Mouse (Mus musculus) hindbrain, embryonic 11.5 days (tissue): ENCODE data around the gene Trp53i11. TPM values are rescaled to one million over a fixed set of nuclear protein-coding genes. Genes with fewer than 3 reads are reported as not detected.

Source experiments
- ATAC-seq: fragments of 200-750 bp; cut with Nextera tagmentation; 2 replicates; pipeline ENCODE4 v1.8.0; 2017; ENCODE audit warnings: mild to moderate bottlenecking, moderate TSS enrichment, moderate library complexity; ENCODE audit not compliant: low FRiP score
- DNase-seq: peaks from one replicate; pipeline ENCODE4 v3.0.0-alpha.2; 2015; ENCODE audit warnings: low spot score
- H3K27ac ChIP-seq: fragments of 300-500 bp; sonication (generic); 2 replicates; pipeline ENCODE4 v1.5.1; 2014; ENCODE audit warnings: mild to moderate bottlenecking, low read depth, low read length
- H3K27me3 ChIP-seq: fragments of 300-500 bp; sonication (generic); 2 replicates; pipeline ENCODE4 v1.6.1; 2014; ENCODE audit warnings: mild to moderate bottlenecking, low read length, moderate library complexity, mixed read lengths; ENCODE audit not compliant: control insufficient read depth, insufficient read depth
- H3K36me3 ChIP-seq: fragments of 300-500 bp; sonication (generic); 2 replicates; pipeline ENCODE4 v1.6.1; 2014; ENCODE audit warnings: mild to moderate bottlenecking, low read length, moderate library complexity, mixed read lengths; ENCODE audit not compliant: control insufficient read depth, insufficient read depth
- H3K4me1 ChIP-seq: fragments of 300-500 bp; sonication (generic); replicated peaks from 2 replicates; pipeline ENCODE4 v1.6.1; 2014; ENCODE audit warnings: low read length, mixed read lengths; ENCODE audit not compliant: control insufficient read depth, insufficient read depth
- H3K4me2 ChIP-seq: fragments of 300-500 bp; sonication (generic); replicated peaks from 2 replicates; pipeline ENCODE4 v1.6.1; 2014; ENCODE audit warnings: mild to moderate bottlenecking, low read depth, low read length
- H3K4me3 ChIP-seq: fragments of 300-500 bp; sonication (generic); 2 replicates; pipeline ENCODE4 v1.5.1; 2014; ENCODE audit warnings: low read depth, low read length
- H3K9ac ChIP-seq: fragments of 300-500 bp; sonication (generic); 2 replicates; pipeline ENCODE4 v1.6.1; 2014; ENCODE audit warnings: low read depth, low read length
- H3K9me3 ChIP-seq: fragments of 300-500 bp; sonication (generic); 2 replicates; pipeline ENCODE4 v1.6.1; 2016; ENCODE audit warnings: low read length; ENCODE audit not compliant: control insufficient read depth
- WGBS: fragments of 180-500 bp; shearing (Covaris S2); extraction: QIAGEN DNeasy Blood & Tissue Kit; methylation state at CpG from one replicate; pipeline ENCODE4 v1.1.7; 2014; 5-methylcytosine and 5-hydroxymethylcytosine counted together
- polyA plus RNA-seq: library from polyadenylated mRNA; unstranded; fragments of >200 nt; fragmentation: Nextera tagmentation; extraction: Ambion mirVana; gene quantifications from 2 replicates; pipeline ENCODE4 v1.2.1, GENCODE M21; 2014

Gene Trp53i11
- polyA plus RNA-seq, 1 experiment from 2014 or later, result 204 TPM

GRCm38 (mm10) chr2:93166295-93166694, 21.1 kb upstream of the Trp53i11 start:
- Histone ChIP-seq H3K9me3 (no peaks in the 10 kb centered on the region), H3K9ac (no peak overlapping the region), H3K36me3 (no peaks in the 10 kb centered on the region), H3K4me3 (no peak overlapping the region), H3K4me1 (peaks cover 2% of the 10 kb centered on the region; the same call in 1 of the 2 replicates), H3K27ac (no peak overlapping the region), H3K4me2 (no peak overlapping the region), H3K27me3 (no peaks in the 10 kb centered on the region)
- 75% methylated on average over 6 of the region's 6 CpGs for WGBS
- ATAC-seq (no peak), DNase-seq (no peak)

GRCm38 (mm10) chr2:93166734-93167406, 20.5 kb upstream of the Trp53i11 start:
- peaks cover 2% of the 10 kb centered on the region; the same call in 1 of the 2 replicates for H3K4me1 ChIP-seq
- H3K9me3 ChIP-seq, result no peaks in the 10 kb centered on the region
- H3K27ac ChIP-seq, result no peak overlapping the region
- H3K36me3 ChIP-seq, result no peaks in the 10 kb centered on the region
- no peaks in the 10 kb centered on the region for H3K27me3 ChIP-seq
- DNase-seq (no peak), ATAC-seq (no peak)
- no peak overlapping the region for H3K4me2 ChIP-seq
- no peak overlapping the region for H3K4me3 ChIP-seq
- 87% methylated on average over 14 of the region's 14 CpGs for WGBS
- no peak overlapping the region for H3K9ac ChIP-seq

- Histone ChIP-seq H3K4me3 (no peak overlapping the region), H3K4me2 (no peak overlapping the region), H3K4me1 (peaks cover 17% of the 10 kb centered on the region), H3K36me3 (no peaks in the 10 kb centered on the region), H3K27me3 (no peaks in the 10 kb centered on the region), H3K27ac (no peak overlapping the region), H3K9ac (no peak overlapping the region), H3K9me3 (no peaks in the 10 kb centered on the region)
- WGBS, result 75% methylated on average over 19 of the region's 19 CpGs
- no peak for ATAC-seq
- DNase-seq, result no peak
Measured at GRCm38 (mm10) chr2:93170156-93170844, 17.0 kb upstream of the Trp53i11 start.

GRCm38 (mm10) chr2:93170845-93171200, 16.5 kb upstream of the Trp53i11 start:
- Histone ChIP-seq H3K4me2 (no peak overlapping the region), H3K27me3 (no peaks in the 10 kb centered on the region), H3K9ac (no peak overlapping the region), H3K4me1 (peaks cover 21% of the 10 kb centered on the region), H3K9me3 (no peaks in the 10 kb centered on the region), H3K27ac (no peak overlapping the region; the same call in 1 of the 2 replicates), H3K36me3 (no peaks in the 10 kb centered on the region), H3K4me3 (no peak overlapping the region)
- DNase-seq (no peak), ATAC-seq (no peak)
- WGBS, result 83% methylated on average over 5 of the region's 5 CpGs

GRCm38 (mm10) chr2:93171929-93172328, 15.4 kb upstream of the Trp53i11 start:
- Histone ChIP-seq H3K4me3 (no peak overlapping the region), H3K27me3 (no peaks in the 10 kb centered on the region), H3K9me3 (no peaks in the 10 kb centered on the region), H3K27ac (no peak overlapping the region), H3K36me3 (no peaks in the 10 kb centered on the region), H3K4me1 (peaks cover 28% of the 10 kb centered on the region), H3K9ac (no peak overlapping the region), H3K4me2 (no peak overlapping the region)
- 83% methylated on average over 6 of the region's 6 CpGs for WGBS
- DNase-seq, result no peak
- no peak for ATAC-seq

GRCm38 (mm10) chr2:93172460-93172859, 14.9 kb upstream of the Trp53i11 start:
- H3K9ac ChIP-seq, result no peak overlapping the region

GRCm38 (mm10) chr2:93174159-93174558, 13.2 kb upstream of the Trp53i11 start:
- H3K9me3 ChIP-seq, result no peaks in the 10 kb centered on the region
- DNase-seq (peak; percentile 59), ATAC-seq (peak; percentile 41)
- 9% methylated on average over 5 of the region's 5 CpGs for WGBS
- peaks cover 38% of the 10 kb centered on the region for H3K4me1 ChIP-seq
- H3K27ac ChIP-seq, result peak overlapping the region; percentile 95
- no peak overlapping the region for H3K4me2 ChIP-seq
- H3K4me3 ChIP-seq, result no peak overlapping the region
- no peaks in the 10 kb centered on the region; the same call in 1 of the 2 replicates for H3K27me3 ChIP-seq
- no peaks in the 10 kb centered on the region for H3K36me3 ChIP-seq
- H3K9ac ChIP-seq, result no peak overlapping the region

More at GRCm38 (mm10) chr2:93172460-93172859, 14.9 kb upstream of the Trp53i11 start:
- 48% methylated on average over 5 of the region's 5 CpGs for WGBS
- H3K36me3 ChIP-seq, result no peaks in the 10 kb centered on the region
- no peak for ATAC-seq
- H3K27me3 ChIP-seq, result no peaks in the 10 kb centered on the region
- H3K4me3 ChIP-seq, result no peak overlapping the region
- H3K9me3 ChIP-seq, result no peaks in the 10 kb centered on the region
- peaks cover 32% of the 10 kb centered on the region for H3K4me1 ChIP-seq
- no peak overlapping the region for H3K27ac ChIP-seq
- H3K4me2 ChIP-seq, result no peak overlapping the region
- DNase-seq, result no peak

- Histone ChIP-seq H3K9me3 (no peaks in the 10 kb centered on the region), H3K9ac (no peak overlapping the region), H3K27ac (peak overlapping the region; percentile 95), H3K27me3 (no peaks in the 10 kb centered on the region; the same call in 1 of the 2 replicates), H3K4me3 (no peak overlapping the region), H3K4me2 (no peak overlapping the region), H3K4me1 (peaks cover 47% of the 10 kb centered on the region), H3K36me3 (no peaks in the 10 kb centered on the region)
- 14% methylated on average over 5 of the region's 5 CpGs for WGBS
- ATAC-seq (no peak), DNase-seq (no peak)
Measured at GRCm38 (mm10) chr2:93175278-93175677, 12.1 kb upstream of the Trp53i11 start.

- no peak overlapping the region for H3K4me2 ChIP-seq
- WGBS, result 65% methylated on average over 2 of the region's 2 CpGs
- H3K36me3 ChIP-seq, result no peaks in the 10 kb centered on the region
- H3K4me1 ChIP-seq, result peaks cover 49% of the 10 kb centered on the region
- no peaks in the 10 kb centered on the region; the same call in 1 of the 2 replicates for H3K27me3 ChIP-seq
- H3K27ac ChIP-seq, result peak overlapping the region; percentile 95
- no peak for ATAC-seq
- H3K9me3 ChIP-seq, result no peaks in the 10 kb centered on the region
- H3K9ac ChIP-seq, result peak overlapping the region; percentile 41
- DNase-seq, result no peak
- H3K4me3 ChIP-seq, result no peak overlapping the region
Measured at GRCm38 (mm10) chr2:93175721-93176120, 11.6 kb upstream of the Trp53i11 start.
